Mouse (Mus musculus): ENCODE measurements at regions not wholly inside any gene's neighbourhood (a gene's known extent, or its start where the extent isn't known, plus 50 kb on each side); places are given as distances from the start of the nearest gene placed in this dataset.

- no peak for DNase-seq (ENCODE audit: extremely low spot score, low read depth, low spot score)
Measured at GRCm38 (mm10) chr16:97297140-97297539, 59.4 kb upstream of the Bace2 start.

GRCm38 (mm10) chr16:97304156-97304735, 52.3 kb upstream of the Bace2 start:
- DNase-seq (ENCODE audit: extremely low spot score, low read depth, low spot score): no peak
